Comparison of ENCODE assay signal across 8 mouse cellular contexts in genomic region chr11:55046600-55046999, GRCm38 (mm10). TPM values are rescaled to one million over a fixed set of nuclear protein-coding genes. Genes with fewer than 3 reads are reported as not detected.
A peak's percentile ranks its signal among the peaks of the same experiment; 100 is the strongest.
DNase-seq lines count a peak whose midpoint lies in the region; ATAC-seq lines count a peak whose summit lies in the region.

No protein-coding gene starts in this region.

- no peak overlapping the region for H3K4me3 ChIP-seq in hindbrain, embryonic 14.5 days (replicated peaks; ENCODE audit: low read length)
- H3K4me3 ChIP-seq in hindbrain, embryonic 10.5 days, result no peak overlapping the region

- no peaks in the 10 kb centered on the region for H3K27me3 ChIP-seq in hindbrain, embryonic 14.5 days (ENCODE audit: control insufficient read depth, insufficient read depth, low read length)
- no peaks in the 10 kb centered on the region for H3K27me3 ChIP-seq in hindbrain, embryonic 10.5 days (ENCODE audit: insufficient read depth, poor library complexity, severe bottlenecking)

- no peak overlapping the region for H3K27ac ChIP-seq in hindbrain, embryonic 14.5 days
- no peak overlapping the region for H3K27ac ChIP-seq in hindbrain, embryonic 10.5 days

- no peaks in the 10 kb centered on the region for H3K9me3 ChIP-seq in hindbrain, embryonic 14.5 days (ENCODE audit: control insufficient read depth, low read length)
- no peaks in the 10 kb centered on the region for H3K9me3 ChIP-seq in hindbrain, embryonic 10.5 days

- no peak overlapping the region for H3K9ac ChIP-seq in hindbrain, embryonic 14.5 days

- no peaks in the 10 kb centered on the region for H3K36me3 ChIP-seq in hindbrain, embryonic 14.5 days (replicated peaks; ENCODE audit: control insufficient read depth, insufficient read depth)
- no peaks in the 10 kb centered on the region for H3K36me3 ChIP-seq in hindbrain, embryonic 10.5 days

- peak; percentile 73 for ATAC-seq in granulocyte monocyte progenitor cell, adult 5-6 weeks (replicated peaks; ENCODE audit: poor library complexity, severe bottlenecking)
- ATAC-seq in megakaryocyte, adult 5-6 weeks (ENCODE audit: poor library complexity, severe bottlenecking), result peak; percentile 77
- ATAC-seq in hindbrain, embryonic 14.5 days (ENCODE audit: low FRiP score), result no peak

- no peak overlapping the region for H3K4me2 ChIP-seq in hindbrain, embryonic 14.5 days (replicated peaks)

- WGBS in hindbrain, embryonic 14.5 days, result 60% methylated on average over 5 of the region's 5 CpGs
- 57% methylated on average over 5 of the region's 5 CpGs for WGBS in hindbrain, embryonic 10.5 days

- peak; percentile 68 for DNase-seq in ovary, postnatal 36 days (ENCODE audit: low spot score)
- DNase-seq in ovary, postnatal 14 days (ENCODE audit: low spot score), result no peak
- DNase-seq in T-cell, adult 2 months (ENCODE audit: low spot score), result peak; percentile 60
- peak; percentile 46 to 69 for DNase-seq in urinary bladder, postnatal 36 days (ENCODE audit: low spot score in 2 of 2)
- DNase-seq in hindbrain, embryonic 14.5 days (ENCODE audit: low spot score), result no peak
- DNase-seq in hindbrain, embryonic 10.5 days (ENCODE audit: low spot score), result no peak

- H3K4me1 ChIP-seq in hindbrain, embryonic 14.5 days (replicated peaks; ENCODE audit: control insufficient read depth, insufficient read depth, low read length), result no peaks in the 10 kb centered on the region
- H3K4me1 ChIP-seq in hindbrain, embryonic 10.5 days (replicated peaks), result no peaks in the 10 kb centered on the region

RNA-seq across cellular contexts. Expression of gene Anxa6, which starts 13.4 kb away (rescaled TPM):
- total RNA-seq in granulocyte monocyte progenitor cell, adult 5-6 weeks (2014; fragmentation: Nextera tagmentation), result 61.0 and 65.6 TPM in 2 replicates
- 70.8 and 77.7 TPM in 2 replicates for total RNA-seq in granulocyte monocyte progenitor cell, adult 5-6 weeks (2017)
- 112 and 126 TPM in 2 replicates for total RNA-seq in megakaryocyte, adult 5-6 weeks (2015)
- 230 and 245 TPM in 2 replicates for total RNA-seq in megakaryocyte, adult 5-6 weeks (2017)
- polyA plus RNA-seq in hindbrain, embryonic 14.5 days (2014; fragmentation: Nextera tagmentation; extraction: Ambion mirVana), result 68.9 and 71.4 TPM in 2 replicates
- 61.0 and 68.8 TPM in 2 replicates for polyA plus RNA-seq in hindbrain, embryonic 10.5 days (2016; fragmentation: Nextera tagmentation; extraction: Ambion mirVana)

RNA-seq across cellular contexts. Expression of gene Ccdc69, which starts 31.3 kb away (rescaled TPM):
- total RNA-seq in granulocyte monocyte progenitor cell, adult 5-6 weeks (2014; fragmentation: Nextera tagmentation), result 16.8 and 18.9 TPM in 2 replicates
- total RNA-seq in granulocyte monocyte progenitor cell, adult 5-6 weeks (2017), result 21.1 and 22.7 TPM in 2 replicates
- total RNA-seq in megakaryocyte, adult 5-6 weeks (2015), result 35.5 and 36.2 TPM in 2 replicates
- total RNA-seq in megakaryocyte, adult 5-6 weeks (2017), result 32.6 and 35.6 TPM in 2 replicates
- polyA plus RNA-seq in hindbrain, embryonic 14.5 days (2014; fragmentation: Nextera tagmentation; extraction: Ambion mirVana), result 0.20 and 0.36 TPM in 2 replicates
- polyA plus RNA-seq in hindbrain, embryonic 10.5 days (2016; fragmentation: Nextera tagmentation; extraction: Ambion mirVana), result 0.25 and 0.56 TPM in 2 replicates

RNA-seq across cellular contexts. Expression of gene Gm2a, which starts 51.3 kb away (rescaled TPM):
- total RNA-seq in granulocyte monocyte progenitor cell, adult 5-6 weeks (2014; fragmentation: Nextera tagmentation), result 84.3 and 86.4 TPM in 2 replicates
- 61.3 and 72.4 TPM in 2 replicates for total RNA-seq in granulocyte monocyte progenitor cell, adult 5-6 weeks (2017)
- 242 and 244 TPM in 2 replicates for total RNA-seq in megakaryocyte, adult 5-6 weeks (2015)
- total RNA-seq in megakaryocyte, adult 5-6 weeks (2017), result 179 and 191 TPM in 2 replicates
- 32.9 and 35.8 TPM in 2 replicates for polyA plus RNA-seq in hindbrain, embryonic 14.5 days (2014; fragmentation: Nextera tagmentation; extraction: Ambion mirVana)
- 10.7 and 13.0 TPM in 2 replicates for polyA plus RNA-seq in hindbrain, embryonic 10.5 days (2016; fragmentation: Nextera tagmentation; extraction: Ambion mirVana)

Comparison
In these comparisons a context has a peak if more than half of its experiments do, and no peak if none do; other contexts are left out.
1. DNase-seq: peak in ovary, postnatal 36 days (single experiment), T-cell, adult 2 months (single experiment) and urinary bladder, postnatal 36 days (2 of 2); none in ovary, postnatal 14 days (single experiment), hindbrain, embryonic 14.5 days (single experiment) and hindbrain, embryonic 10.5 days (single experiment).